Mouse (Mus musculus): ENCODE results near the gene Gm17482.
A peak's percentile ranks its signal among the peaks of the same experiment; 100 is the strongest.

The Gm17482 gene

DNA sequence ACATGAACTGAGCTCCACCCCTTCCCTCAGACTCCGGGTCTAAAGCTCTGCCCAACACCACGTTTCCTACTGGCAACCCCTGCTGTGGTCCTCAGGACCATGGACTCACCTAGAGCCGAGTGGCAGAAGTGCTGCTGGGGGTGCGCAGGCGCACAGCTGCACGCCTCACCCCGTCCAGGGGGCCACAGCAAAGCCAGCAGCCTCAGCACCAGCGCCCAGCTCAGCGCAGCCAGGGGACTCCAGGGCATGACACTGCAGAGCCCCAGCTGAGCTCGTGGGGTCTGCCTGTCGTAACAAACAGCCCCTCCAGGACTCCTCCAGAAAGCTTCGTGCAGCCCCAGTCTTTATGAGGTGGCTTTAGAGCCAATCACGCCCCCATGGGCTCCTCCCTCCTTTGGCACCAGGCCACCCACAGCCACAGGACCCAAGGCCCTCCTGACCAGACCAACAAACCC, 24.4 kb downstream of the Gm17482 start:
- DNase-seq: peak; percentile 40

DNA sequence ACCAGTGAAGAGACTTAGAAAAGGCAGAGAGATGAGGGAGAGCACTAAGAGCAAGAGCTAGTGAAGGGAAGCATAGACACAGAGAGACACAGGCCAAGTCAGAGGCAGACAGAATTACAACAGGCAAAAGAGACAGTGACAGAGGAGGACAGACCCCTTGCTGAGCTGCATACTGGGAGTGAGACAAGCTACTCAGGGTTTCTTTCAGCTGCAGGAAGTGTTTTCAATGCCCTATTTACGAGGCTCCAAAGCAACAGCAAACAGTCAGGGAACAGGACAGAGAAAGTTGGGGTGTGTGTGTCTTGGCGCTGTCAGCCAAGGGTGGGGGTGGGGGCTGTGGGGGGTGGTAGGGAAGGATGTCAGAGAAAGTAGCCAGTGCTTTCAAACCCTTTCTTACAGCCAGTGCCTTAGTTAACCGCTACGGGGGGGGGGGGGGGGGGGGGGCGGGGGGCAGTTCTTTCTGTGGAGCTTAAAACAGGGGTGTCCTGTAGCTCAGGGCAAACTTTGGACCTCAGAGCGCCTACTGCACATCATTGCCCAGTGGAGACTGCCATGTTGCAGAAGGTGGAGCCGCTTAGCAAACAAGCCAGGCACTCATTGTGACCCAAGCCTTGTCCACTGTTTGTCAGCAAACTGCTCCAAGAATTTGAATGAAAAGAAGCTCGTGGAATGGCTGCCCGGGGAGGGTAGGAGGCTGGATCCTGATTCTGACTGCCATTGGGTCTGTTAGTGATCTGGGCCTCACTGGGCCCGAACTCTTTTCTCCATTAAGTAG, 25.1 kb downstream of the Gm17482 start, which contains the start of gene Timp4:
Gene Timp4, minus strand, starts transcription at position 107 of the 775 bp plus-strand sequence.
- DNase-seq: no peak

DNA sequence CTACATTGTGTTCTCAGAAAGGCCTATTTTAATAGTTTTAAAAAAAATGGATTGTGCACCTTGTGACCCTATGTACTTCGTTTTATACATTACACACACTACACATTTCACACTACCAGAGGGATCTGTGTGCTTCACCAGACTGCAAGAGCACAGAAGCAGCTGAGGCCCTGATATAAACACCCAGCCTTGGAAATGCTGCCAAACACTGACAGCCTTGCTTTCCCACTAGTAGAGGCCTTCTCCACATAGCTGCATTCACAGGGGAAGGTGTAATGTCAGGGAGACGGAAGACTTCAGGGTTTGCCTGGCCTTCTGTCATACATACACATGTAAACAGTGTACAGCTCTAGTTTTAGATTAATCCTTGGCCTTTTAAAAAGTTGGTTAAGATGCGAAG, 28.0 kb downstream of the Gm17482 start:
- no peak for DNase-seq

DNA sequence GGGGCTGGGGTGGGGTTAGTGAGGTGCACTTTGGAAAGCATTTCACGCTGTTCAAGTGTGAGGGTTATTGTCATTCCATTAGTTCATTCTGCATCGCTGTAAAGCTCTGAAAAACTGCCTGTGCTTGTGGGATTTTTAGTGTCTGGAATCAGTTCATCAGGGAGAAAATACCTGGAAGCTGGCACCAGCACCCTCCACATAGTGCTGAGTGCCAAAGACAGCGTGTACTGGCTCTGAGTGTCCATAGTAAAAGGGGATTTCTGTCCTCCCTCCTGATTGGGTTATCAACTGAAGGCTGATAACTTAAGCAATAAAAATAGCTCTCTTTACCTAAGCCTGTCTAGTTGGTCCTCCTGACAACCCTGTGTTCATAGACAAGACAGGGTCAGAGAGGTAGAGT, 33.4 kb downstream of the Gm17482 start:
- no peak for DNase-seq

DNA sequence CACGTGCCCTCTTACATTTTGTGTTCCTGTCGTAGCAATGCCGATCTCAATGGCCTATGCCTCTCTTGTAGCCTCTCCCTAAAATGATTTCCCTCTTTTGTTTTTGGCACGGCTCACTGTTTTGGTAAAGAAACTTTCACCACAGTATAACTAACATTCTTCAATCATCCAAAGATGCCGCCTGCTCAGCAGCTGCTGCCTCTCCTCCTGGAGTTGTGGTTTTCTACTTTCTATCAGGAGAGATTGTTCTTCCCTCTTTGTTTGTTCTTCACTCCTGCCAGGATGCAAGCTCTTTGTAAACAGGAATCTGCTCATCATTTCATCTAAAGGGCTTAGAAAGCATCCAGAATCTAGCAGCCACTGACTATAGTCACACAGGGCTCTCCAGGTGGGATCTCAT, 39.6 kb downstream of the Gm17482 start:
- no peak for DNase-seq

DNA sequence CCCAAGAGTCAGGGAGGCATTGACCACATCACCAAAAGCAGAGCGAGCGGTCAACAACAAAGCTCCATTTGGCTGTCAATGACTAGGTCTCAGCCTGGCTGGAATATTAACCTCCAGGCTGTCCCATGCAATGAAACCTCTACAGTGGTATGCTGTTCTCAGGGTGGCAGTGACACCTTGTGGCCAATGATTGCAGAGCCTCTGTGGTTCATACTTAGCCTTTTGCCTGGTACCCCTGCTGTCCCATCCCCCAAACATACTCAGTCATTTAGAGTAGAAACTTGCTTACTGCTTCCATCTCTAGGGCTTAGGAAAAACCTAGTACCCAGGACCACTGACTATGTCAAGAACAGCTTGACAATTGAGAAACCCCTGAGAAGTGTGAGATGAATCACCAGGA, 40.8 kb downstream of the Gm17482 start:
- peak; percentile 65 for DNase-seq

DNA sequence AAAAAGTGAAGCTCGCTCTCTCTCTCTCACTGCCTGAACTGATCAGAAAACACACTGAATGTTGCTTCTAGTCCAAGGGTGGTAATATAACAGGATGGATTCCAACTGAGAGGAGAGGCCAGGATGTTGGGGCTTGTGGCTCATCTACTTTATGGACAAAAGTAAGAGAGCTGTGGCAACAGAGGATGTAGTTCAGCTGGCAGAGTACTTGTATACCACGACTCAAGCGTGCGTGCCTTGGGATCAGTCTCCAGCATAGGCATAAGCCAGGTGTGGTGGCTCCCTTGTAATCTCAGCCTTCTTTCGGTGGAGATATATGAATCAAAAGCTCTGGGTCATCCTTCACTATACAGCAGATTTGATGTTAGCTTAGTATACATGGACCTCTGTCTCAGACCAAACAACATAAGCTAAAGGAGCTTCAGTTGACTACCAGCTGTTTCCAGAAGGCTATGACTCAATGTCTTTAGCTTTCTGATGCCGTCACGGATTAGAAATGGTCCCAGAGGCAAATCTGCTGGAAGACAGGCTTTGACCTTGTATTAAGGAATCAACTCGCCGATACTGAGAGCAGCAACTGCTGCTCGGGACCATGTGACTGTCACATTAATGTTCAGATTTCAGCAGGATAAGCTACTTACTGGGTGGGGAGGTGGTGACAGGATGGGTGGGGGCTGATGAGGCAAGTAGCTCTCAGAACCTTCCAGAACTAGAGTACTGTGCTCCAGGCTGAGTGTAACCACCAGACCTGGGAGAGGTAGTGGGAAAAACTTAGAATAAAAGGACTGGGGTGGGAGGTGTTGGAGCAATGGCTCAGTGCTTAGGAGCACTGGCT, 41.6 kb downstream of the Gm17482 start:
- no peak for DNase-seq

DNA sequence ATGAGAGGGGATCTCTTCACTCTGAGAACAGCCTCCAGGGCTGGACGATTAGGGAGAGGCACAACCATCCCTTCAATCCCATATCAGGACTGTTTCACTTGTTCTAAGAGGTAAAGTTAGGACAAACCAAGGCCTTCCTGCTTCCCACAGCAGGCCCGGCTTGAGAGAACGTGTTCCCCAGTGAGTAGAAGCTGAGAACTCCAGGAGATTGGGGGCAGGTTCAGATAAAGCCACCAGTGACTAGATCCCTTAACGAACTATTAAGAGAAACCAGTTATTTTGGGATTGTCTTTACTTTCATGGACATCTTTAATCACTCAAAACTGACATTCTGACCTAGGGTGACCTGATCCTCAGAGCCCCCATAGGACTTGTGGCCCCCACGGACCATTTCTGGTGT, 42.4 kb downstream of the Gm17482 start:
- no peak for DNase-seq

DNA sequence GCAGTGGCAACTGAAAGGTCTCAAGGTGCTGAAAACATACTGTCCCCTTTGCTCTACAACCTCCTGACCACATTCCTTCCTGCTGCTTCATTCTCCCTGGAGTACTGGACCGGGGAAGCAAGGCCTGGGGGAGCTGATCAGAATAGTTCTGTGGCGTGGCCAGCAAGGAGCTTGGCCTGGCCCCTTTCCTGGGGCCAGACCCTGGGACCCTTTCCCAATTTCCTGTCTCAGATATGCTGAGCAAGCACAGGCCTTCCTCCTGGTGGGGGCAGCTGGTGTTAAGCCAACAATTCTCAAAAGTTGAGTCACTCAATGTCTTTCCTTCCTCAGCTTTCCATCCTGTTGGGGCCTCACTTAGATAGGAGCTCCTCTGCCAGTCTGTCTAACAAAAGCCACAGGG, 42.9 kb downstream of the Gm17482 start:
- no peak for DNase-seq

DNA sequence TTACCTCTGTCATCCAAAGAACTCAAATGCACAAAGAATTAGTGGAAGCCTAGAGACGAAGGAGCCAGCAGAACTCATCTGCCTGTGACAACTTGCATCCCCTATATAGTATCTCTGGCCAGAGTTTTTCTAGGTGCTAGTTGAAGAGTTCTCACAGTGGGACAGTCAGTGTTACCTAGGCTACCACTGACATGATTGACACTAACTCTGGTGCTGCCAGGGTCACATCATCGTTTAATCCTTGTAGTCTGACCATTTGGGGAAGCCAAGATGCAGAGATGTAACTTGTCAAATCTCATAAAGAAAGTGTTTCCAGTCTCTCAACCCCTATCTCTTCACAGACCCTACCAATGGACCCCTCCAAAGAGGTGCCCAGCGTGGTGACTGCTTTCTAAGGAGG, 44.2 kb downstream of the Gm17482 start:
- no peak for DNase-seq

DNA sequence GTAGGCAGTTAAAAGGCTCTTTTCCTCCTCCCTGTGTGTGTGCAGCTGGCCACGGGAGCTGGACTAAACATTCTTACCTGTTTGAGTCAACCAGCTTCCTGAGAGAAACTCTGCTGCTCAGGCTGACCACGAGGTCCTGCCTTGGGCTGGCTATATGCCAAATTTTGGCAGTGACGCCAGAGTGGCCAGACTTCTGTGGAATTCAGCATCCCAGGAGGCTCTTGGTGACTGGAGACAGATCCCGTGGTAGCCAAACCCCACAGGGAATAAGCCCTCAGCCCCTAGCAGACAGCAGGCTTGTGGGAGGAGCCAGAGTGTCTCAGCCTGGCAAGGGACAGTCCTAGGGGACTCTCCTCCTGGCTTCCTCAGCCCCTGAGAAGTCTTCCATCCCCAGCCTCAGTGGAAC, 44.7 kb downstream of the Gm17482 start:
- DNase-seq: no peak

DNA sequence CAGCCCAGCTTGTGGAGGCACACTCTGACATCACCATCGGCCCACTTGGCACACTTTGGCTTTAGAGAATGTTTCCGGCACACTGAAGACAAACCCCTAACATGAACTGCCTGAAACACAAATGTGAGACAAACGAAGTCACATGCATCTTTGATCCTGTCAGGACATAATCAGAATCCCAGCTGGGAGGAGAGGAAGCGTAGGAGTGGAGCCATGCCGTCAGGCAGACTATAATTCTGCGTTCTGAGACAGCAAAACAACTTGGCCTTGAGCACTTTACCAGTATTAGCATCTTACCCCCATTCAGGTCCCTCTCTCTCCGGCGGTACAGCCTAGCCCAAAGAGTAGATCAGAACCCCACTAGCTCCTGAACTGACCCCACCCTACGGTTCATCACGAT, 46.2 kb downstream of the Gm17482 start:
- no peak for DNase-seq

DNA sequence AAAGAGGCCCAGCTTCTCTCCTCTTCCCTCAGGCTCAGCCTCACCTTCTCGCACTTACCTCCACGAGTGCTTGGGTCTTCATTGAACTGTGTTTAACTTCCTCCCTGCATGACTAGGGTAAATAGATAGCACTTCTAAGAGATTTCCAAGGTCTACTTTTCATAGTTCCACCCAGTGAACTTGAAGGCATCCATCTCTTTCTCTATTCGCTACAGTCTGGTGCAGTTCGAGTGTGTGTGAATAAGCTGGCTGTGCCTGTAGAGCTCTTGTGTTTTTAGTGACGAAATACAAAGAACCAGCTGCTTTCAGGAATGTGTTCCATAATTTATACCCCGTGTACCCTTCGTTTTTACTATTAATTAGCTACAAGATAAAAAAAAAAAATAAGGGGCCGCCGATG, 47.6 kb downstream of the Gm17482 start:
- no peak for DNase-seq

DNA sequence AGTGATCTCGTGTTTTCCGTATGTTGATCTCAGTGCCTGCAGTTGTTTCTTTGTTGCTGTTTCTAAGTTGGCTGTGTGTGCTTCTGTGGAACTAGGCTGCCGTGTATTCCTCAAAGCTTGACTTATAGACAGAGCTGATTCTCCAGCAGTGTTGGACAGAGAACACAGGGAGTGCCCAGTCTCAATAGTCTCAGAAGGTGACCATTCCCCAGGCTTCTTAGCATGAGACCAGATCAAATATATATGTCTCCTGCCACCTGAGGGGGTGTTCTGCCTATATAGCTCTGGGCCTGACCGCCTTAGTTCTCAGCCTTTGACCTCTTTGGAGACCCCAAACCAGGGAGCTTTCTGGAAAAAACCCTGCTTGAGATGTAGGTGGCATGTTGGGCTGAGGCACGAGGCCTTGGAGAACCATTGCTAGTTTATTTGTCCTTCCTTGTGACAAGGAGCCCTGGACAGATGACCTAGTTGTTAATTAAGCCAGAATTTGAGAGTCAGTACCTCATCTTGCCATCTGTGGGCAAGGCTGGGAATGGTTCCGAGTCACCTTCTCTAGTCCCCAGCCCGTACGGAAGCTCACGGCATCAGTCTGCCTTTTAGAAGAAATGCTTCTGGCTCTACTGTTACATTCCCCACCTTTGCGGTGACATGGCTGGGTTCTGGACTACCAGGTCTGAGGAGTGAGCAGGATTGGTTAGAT, 48.1 kb downstream of the Gm17482 start:
- DNase-seq: no peak

DNA sequence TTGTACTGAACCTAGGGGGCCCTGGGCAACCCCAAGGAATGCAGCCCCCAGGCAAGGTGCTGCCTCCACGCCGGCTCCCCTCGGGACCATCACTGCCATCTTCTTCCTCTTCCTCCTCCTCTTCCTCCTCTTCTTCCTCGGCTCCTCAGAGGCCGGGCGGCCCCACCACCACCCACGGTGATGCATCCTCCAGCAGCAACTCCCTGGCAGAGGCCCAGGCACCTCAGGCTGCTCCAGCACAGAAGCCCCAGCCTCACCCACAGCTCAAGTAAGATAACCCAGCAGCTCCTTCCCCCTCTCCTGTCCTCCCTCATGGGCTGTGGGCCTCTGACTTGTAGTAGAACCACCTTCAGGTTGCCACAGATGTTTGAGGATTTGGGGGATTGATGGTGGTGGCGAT, 50.9 kb downstream of the Gm17482 start:
- peak; percentile 36 for DNase-seq

DNA sequence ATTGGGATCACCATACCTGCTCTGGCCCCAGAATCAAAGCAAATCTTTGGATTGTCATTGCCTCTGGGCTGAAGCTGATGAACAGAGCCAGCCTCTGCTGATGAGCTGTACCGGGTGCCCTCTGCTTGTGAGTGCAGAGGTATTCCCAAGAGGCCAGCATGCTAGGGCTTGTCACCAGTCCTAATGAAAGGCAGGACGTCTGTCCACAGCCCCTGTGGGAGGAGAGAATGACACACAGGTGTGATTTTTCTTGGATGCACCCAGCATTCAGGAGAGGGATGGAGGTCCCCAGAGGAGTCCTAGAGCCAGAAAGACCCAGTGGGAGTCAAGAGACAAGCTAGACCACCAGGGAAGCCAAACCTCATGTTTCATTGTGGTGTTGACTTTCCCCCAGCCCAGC, 52.5 kb downstream of the Gm17482 start:
- DNase-seq: no peak

DNA sequence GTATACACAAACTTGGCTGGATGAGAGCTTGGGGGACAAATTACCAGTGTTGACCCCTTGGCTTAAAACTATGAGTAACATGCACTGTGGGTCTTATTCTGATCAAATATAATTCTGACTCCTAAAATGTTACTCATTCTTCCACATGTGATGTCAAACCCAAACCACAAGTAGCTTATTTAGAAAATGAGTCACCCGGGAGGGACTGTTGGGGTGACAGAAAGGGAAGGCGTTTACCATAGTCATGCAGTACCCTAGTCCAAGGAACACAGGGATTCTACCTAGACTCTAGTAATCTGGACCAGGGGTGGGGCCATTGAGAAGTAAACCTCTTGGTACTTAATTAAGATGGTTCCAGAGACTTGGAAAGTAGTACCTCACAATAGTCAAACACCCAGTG, 57.0 kb downstream of the Gm17482 start:
- no peak for DNase-seq

DNA sequence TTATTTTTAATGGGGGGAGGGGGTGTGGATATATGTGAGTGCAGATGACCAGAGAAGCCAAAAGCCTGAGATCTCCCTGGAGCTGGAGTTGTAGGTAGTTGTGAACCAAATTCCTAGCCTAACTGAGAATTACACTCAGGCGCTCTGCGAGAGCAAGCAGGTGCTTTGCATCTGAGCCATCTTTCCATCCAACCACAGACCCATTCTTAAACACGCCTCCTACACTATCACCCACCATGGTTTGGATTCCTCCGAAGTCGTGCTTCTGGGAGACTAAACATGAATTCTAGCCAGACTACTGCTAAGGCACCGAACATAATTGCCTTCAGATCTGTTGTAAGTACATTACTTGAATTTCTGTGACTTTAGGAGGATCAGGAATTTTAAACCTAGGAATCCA, 59.3 kb downstream of the Gm17482 start:
- peak; percentile 28 for DNase-seq

DNA sequence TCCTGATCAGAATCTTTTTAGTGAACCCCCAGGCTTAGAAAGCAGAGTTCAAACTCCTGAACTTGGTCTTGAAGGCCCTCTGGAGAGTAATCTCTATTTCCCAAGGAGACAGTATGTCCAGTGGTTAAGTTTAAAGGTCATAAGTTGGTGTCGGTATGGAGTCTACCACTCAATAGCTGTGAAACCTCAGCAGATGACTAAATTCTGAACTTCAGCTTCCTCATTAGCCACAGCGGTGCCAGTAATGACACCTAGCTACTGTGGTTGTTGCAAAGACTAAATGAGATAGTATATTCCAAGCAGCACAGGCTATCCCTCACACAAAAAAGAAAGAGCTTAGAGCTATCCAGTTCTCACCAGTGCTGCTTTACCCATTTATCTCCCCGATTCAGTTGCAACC, 61.1 kb downstream of the Gm17482 start:
- no peak for DNase-seq

DNA sequence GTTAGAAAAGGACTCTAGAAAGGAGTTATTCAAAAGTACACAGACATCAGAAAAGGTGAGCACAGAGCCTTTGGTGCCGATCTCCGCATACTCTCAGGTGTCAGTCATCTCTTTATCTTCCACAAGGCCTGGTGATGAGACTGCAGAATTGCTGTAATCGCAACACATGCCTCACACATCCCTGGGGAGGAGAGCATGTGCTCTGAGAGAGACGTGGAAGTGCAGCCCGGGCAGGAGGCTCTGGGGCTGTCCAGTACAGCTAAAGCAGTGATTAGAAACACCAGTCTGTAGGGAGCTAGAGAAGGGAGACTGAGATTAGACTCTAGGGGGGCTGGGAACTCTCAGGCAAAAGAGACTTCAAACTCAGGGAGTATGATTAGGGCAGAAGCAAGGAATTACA, 63.4 kb downstream of the Gm17482 start:
- DNase-seq: no peak

DNA sequence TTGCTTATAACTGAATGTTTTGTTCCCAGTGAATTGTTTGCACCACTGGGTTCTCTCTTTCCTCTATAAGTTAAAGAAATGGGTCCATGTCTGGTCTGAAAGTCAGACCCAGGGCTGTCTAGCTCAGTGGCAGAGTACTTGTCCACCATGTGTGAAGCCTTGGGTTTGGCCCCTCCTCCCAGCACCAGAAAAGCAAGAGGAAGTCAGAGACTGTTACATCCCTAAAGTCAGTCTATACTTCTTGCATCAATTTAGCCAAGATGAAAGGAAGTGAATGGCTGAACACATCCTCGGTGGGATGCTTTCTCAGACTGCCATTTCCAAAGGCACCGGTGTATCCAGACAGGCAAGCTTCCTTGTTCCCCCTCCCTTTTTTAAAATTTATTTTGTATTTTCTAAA, 63.9 kb downstream of the Gm17482 start:
- no peak for DNase-seq

DNA sequence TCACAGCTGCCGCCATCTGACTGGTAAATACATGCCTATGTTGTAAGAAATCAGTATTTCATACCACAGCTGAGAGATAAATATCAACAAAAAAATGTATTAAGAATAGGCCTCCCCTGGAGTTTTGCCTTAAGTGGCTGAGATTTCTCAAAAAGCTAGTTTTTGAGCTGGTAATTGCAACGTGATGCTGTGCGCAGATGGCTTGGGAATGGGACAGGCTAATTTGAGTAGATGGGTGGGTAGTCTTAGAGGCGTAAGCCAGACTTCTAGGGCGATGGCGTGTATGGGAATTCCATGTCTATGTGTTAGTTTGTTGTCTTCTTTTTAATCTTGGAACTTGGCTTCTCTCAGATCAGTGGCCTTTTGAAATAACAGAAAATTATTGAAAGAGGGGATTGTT, 64.7 kb downstream of the Gm17482 start:
- no peak for DNase-seq

DNA sequence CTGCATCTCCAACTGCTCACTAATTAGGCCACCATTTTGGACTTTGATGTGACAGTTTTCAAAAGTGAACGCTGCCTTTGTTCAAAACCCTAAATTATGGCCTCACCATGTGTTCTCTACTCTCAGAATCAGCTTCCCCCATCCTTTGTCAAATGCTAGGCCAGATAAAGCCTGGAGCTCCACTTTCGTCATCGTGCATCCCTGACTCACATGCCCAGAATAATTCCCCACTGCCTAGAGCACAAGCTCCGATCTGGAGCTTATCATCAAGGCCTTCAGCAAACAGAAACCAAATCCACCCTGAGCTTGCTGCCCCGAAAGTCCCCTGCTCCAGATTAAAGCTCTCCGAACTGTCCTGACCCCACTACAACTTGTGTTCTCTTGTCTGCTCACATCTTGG, 65.5 kb downstream of the Gm17482 start:
- no peak for DNase-seq

DNA sequence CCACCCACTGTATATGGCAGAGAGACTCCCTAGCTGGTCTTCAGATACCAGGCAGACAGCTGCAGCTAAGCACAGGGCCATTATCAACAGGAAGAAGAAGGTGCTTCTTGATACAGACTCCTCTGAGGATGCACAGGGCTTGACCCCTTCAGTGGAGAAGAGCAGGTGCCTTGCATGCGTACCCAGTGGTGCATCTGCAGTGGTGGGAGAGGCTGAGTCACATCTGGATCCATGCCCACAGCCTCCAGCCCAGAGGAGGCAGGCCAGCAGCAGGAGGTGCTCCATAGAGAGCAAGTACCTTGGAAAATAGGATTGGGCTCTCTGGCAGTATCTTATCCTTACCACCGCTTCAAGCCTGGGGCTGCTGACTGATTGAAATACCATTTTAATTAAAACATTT, 66.7 kb downstream of the Gm17482 start:
- DNase-seq: no peak

Measured in right cerebral cortex, postnatal 14 days (tissue).